Mouse (Mus musculus) CH12.LX (cell line): ENCODE data around the gene Bak1. TPM values are rescaled to one million over a fixed set of nuclear protein-coding genes. Genes with fewer than 3 reads are reported as not detected.

Source experiments
- DNase-seq: peaks from one replicate; pipeline ENCODE4 v3.0.0-alpha.2; 2013; ENCODE audit errors: extremely low read depth
- H3K27ac ChIP-seq: 2 replicates; pipeline ENCODE4 v1.5.1; 2012; ENCODE audit warnings: low read depth, mild to moderate bottlenecking, control low read depth, moderate library complexity; ENCODE audit not compliant: insufficient read depth
- H3K27me3 ChIP-seq: replicated peaks from 2 replicates; pipeline ENCODE3; 2012; ENCODE audit warnings: inconsistent platforms
- H3K36me3 ChIP-seq, 2 experiments: replicated peaks in 1 of 2; 2 replicates each; pipeline versions ENCODE3 to v1.6.1; 2012; ENCODE audit warnings: inconsistent platforms in 1 of 2, low read length in 1 of 2, mild to moderate bottlenecking in 1 of 2, mixed read lengths in 1 of 2, moderate library complexity in 1 of 2; ENCODE audit not compliant: control insufficient read depth in 1 of 2, insufficient read depth in 1 of 2
- H3K4me1 ChIP-seq, 2 experiments: 2 replicates each; pipeline ENCODE4 v1.6.1; 2012; ENCODE audit warnings: inconsistent platforms in 1 of 2, moderate library complexity in 1 of 2; ENCODE audit not compliant: insufficient read depth in 2 of 2, control insufficient read depth in 1 of 2
- H3K4me2 ChIP-seq: 2 replicates; pipeline ENCODE4 v1.6.1; 2012; ENCODE audit warnings: low read depth, mild to moderate bottlenecking, control low read depth; ENCODE audit not compliant: poor library complexity, insufficient read depth, severe bottlenecking
- H3K4me3 ChIP-seq, 3 experiments: fragments of 150-350 bp in 1 of 3; sonication (generic) in 1 of 3; replicated peaks in 1 of 3; 2 replicates each; pipeline versions ENCODE3 to v1.5.1; 2011 to 2012; ENCODE audit warnings: low read depth in 2 of 3, low read length in 2 of 3, mild to moderate bottlenecking in 2 of 3, moderate library complexity in 2 of 3, control low read depth in 1 of 3, improper control_type of control experiment in 1 of 3, inconsistent platforms in 1 of 3, mixed read lengths in 1 of 3; ENCODE audit not compliant: poor library complexity in 1 of 3
- H3K79me2 ChIP-seq: replicated peaks from 2 replicates; pipeline ENCODE4 v1.6.1; 2012; ENCODE audit warnings: mild to moderate bottlenecking, moderate library complexity; ENCODE audit not compliant: control insufficient read depth, poor library complexity, insufficient read depth, severe bottlenecking; ENCODE audit errors: extremely low read depth
- H3K9ac ChIP-seq: 2 replicates; pipeline ENCODE4 v1.6.1; 2012; ENCODE audit warnings: low read depth, mild to moderate bottlenecking, control low read depth, moderate library complexity; ENCODE audit not compliant: insufficient read depth
- H3K9me3 ChIP-seq: replicated peaks from 2 replicates; pipeline ENCODE3; 2012; ENCODE audit warnings: low read length, inconsistent platforms, mixed read lengths
- BHLHE40 ChIP-seq: IDR thresholded peaks from 2 replicates; pipeline ENCODE4 v1.6.1; 2011; ENCODE audit warnings: mild to moderate bottlenecking, low read depth, low read length, improper control_type of control experiment
- CTCF ChIP-seq, 2 experiments: IDR thresholded peaks in 1 of 2; conservative IDR thresholded peaks in 1 of 2; 2 replicates each; pipeline ENCODE4 v1.5.1; 2011 to 2012; ENCODE audit warnings: low read depth in 2 of 2, low read length in 2 of 2, improper control_type of control experiment in 1 of 2, inconsistent platforms in 1 of 2, mild to moderate bottlenecking in 1 of 2, moderate library complexity in 1 of 2
- ETS1 ChIP-seq: conservative IDR thresholded peaks from 2 replicates; pipeline ENCODE4 v1.6.1; 2012; ENCODE audit warnings: low read depth, mild to moderate bottlenecking, inconsistent platforms, low read length, improper control_type of control experiment, moderate library complexity
- GABPA ChIP-seq: IDR thresholded peaks from 2 replicates; pipeline ENCODE4 v1.6.1; 2012; ENCODE audit warnings: low read depth, low read length, improper control_type of control experiment, inconsistent platforms; ENCODE audit not compliant: insufficient replicate concordance
- HCFC1 ChIP-seq: IDR thresholded peaks from 2 replicates; pipeline ENCODE4 v1.6.1; 2012; ENCODE audit warnings: low read depth, mild to moderate bottlenecking, inconsistent platforms, low read length, improper control_type of control experiment
- IRF4 ChIP-seq: IDR thresholded peaks from 2 replicates; pipeline ENCODE4 v1.6.1; 2014; ENCODE audit warnings: low read depth, mild to moderate bottlenecking, inconsistent platforms, low read length, improper control_type of control experiment
- JUN ChIP-seq: IDR thresholded peaks from 2 replicates; pipeline ENCODE4 v1.6.1; 2011; ENCODE audit warnings: low read depth, mild to moderate bottlenecking, low read length, improper control_type of control experiment, moderate library complexity; ENCODE audit not compliant: insufficient read depth
- JUND ChIP-seq: conservative IDR thresholded peaks from 2 replicates; pipeline ENCODE4 v1.6.1; 2011; ENCODE audit warnings: low read depth, low read length, improper control_type of control experiment
- MAZ ChIP-seq: IDR thresholded peaks from 2 replicates; pipeline ENCODE4 v1.6.1; 2012; ENCODE audit warnings: low read depth, mild to moderate bottlenecking, inconsistent platforms, low read length, improper control_type of control experiment, moderate library complexity
- MXI1 ChIP-seq: IDR thresholded peaks from 2 replicates; pipeline ENCODE4 v1.6.1; 2011; ENCODE audit warnings: mild to moderate bottlenecking, low read depth, low read length, improper control_type of control experiment
- TCF12 ChIP-seq: IDR thresholded peaks from 2 replicates; pipeline ENCODE4 v1.6.1; 2014; ENCODE audit warnings: low read depth, mild to moderate bottlenecking, inconsistent platforms, low read length, improper control_type of control experiment
- USF2 ChIP-seq: conservative IDR thresholded peaks from 2 replicates; pipeline ENCODE4 v1.6.1; 2011; ENCODE audit warnings: low read depth, low read length, improper control_type of control experiment
- ZNF384 ChIP-seq: IDR thresholded peaks from 2 replicates; pipeline ENCODE4 v1.6.1; 2012; ENCODE audit warnings: low read depth, low read length, improper control_type of control experiment, inconsistent platforms
- dilution Hi-C: fragments of 300-500 bp; cut with MboI; formaldehyde crosslinking; loops from 2 replicates; pipeline ENCODE4 v1.14.3; 2020; ENCODE audit warnings: low sequenced_read_pairs; ENCODE audit not compliant: extremely low pct_unique_long_range_greater_than_20kb, extremely low pct_ligation_motif_present
- in situ Hi-C: fragments of 300-500 bp; cut with MboI; formaldehyde crosslinking; loops from 3 replicates; pipeline ENCODE4 v1.14.3; 2019; ENCODE audit warnings: low sequenced_read_pairs, low pct_ligation_motif_present, low pct_unique_long_range_greater_than_20kb, mixed read lengths
- polyA plus RNA-seq: library from polyadenylated mRNA; unstranded; fragments of >175 nt; gene quantifications from 2 replicates; pipeline ENCODE4 v1.2.1, GENCODE M21; 2012; ENCODE audit warnings: low read depth; ENCODE audit not compliant: insufficient read length
- total RNA-seq, 2 experiments: library from RNA; depleted of rRNA; stranded (reverse); fragments of 300-350 nt in 1 of 2; fragments of >200 nt in 1 of 2; gene quantifications; 2 replicates each; pipeline ENCODE4 v1.2.3; 2012 to 2014

Gene Bak1
- total and polyA plus RNA-seq, 3 experiments = 57.3 to 140 (median 61.8) TPM

GRCm38 (mm10) chr17:26972107-26972506 lies 56.7 kb downstream of the Bak1 start:
- H3K79me2 ChIP-seq = peaks cover 21% of the 10 kb centered on the region
- H3K9me3 ChIP-seq = no peaks in the 10 kb centered on the region
- peaks cover 23 to 30% of the 10 kb centered on the region in 2 experiments for H3K36me3 ChIP-seq
- DNase-seq = no peak
- TF ChIP-seq MAZ = no peak
- no peak for TF ChIP-seq JUND
- no peak for TF ChIP-seq USF2
- TF ChIP-seq ZNF384 = peak; percentile 20; the same call in 1 of the 2 replicates
- TF ChIP-seq CTCF (conservative IDR thresholded peaks at IDR 0.05 in 1 of 2, IDR thresholded peaks at IDR 0.05 in 1 of 2; ENCODE audit: low read depth in 2 of 2, low read length in 2 of 2) = no peak
- peaks cover 4% of the 10 kb centered on the region for H3K27me3 ChIP-seq
- dilution Hi-C loops (no loop called here), in situ Hi-C loops (no loop called here)
- H3K4me3 ChIP-seq = peak overlapping the region; percentile 90 to 95 (median 92)
- H3K9ac ChIP-seq = peak overlapping the region; percentile 92
- H3K4me2 ChIP-seq = peak overlapping the region; percentile 95
- H3K4me1 ChIP-seq = peaks cover 17 to 41% of the 10 kb centered on the region in 2 experiments
- H3K27ac ChIP-seq = no peak overlapping the region

- no peak for DNase-seq
- Histone ChIP-seq H3K27ac (no peak overlapping the region), H3K4me2 (no peak overlapping the region), H3K9ac (no peak overlapping the region), H3K9me3 (no peaks in the 10 kb centered on the region)
- no peak for TF ChIP-seq GABPA
- no peak for TF ChIP-seq MXI1
- TF ChIP-seq IRF4 = no peak
- no peak for TF ChIP-seq BHLHE40
- no peak for TF ChIP-seq HCFC1
- TF ChIP-seq TCF12 = no peak
- TF ChIP-seq JUN = no peak
- no peak for TF ChIP-seq ETS1
- no peak for TF ChIP-seq JUND
- TF ChIP-seq, all 38 proteins: peak for 0
- H3K27me3 ChIP-seq = peaks cover 6% of the 10 kb centered on the region
- H3K79me2 ChIP-seq = peaks cover 21% of the 10 kb centered on the region
- peaks cover 17 to 36% of the 10 kb centered on the region in 2 experiments for H3K4me1 ChIP-seq
- dilution Hi-C loops (no loop called here), in situ Hi-C loops (no loop called here)
- H3K4me3 ChIP-seq = no peak overlapping the region
- H3K36me3 ChIP-seq = peaks cover 24 to 25% of the 10 kb centered on the region in 2 experiments
These were observed 57.4 kb downstream of the Bak1 start for GRCm38 (mm10) chr17:26971247-26971905.
